Mouse (Mus musculus): ENCODE data around the gene Mccc2.
A peak's percentile ranks its signal among the peaks of the same experiment; 100 is the strongest.
"Not testable (repeated sequence)": the region's sequence is repeated elsewhere in the genome, so short reads cannot be mapped to it uniquely, and the experiment has no call there.

The Mccc2 gene

DNA sequence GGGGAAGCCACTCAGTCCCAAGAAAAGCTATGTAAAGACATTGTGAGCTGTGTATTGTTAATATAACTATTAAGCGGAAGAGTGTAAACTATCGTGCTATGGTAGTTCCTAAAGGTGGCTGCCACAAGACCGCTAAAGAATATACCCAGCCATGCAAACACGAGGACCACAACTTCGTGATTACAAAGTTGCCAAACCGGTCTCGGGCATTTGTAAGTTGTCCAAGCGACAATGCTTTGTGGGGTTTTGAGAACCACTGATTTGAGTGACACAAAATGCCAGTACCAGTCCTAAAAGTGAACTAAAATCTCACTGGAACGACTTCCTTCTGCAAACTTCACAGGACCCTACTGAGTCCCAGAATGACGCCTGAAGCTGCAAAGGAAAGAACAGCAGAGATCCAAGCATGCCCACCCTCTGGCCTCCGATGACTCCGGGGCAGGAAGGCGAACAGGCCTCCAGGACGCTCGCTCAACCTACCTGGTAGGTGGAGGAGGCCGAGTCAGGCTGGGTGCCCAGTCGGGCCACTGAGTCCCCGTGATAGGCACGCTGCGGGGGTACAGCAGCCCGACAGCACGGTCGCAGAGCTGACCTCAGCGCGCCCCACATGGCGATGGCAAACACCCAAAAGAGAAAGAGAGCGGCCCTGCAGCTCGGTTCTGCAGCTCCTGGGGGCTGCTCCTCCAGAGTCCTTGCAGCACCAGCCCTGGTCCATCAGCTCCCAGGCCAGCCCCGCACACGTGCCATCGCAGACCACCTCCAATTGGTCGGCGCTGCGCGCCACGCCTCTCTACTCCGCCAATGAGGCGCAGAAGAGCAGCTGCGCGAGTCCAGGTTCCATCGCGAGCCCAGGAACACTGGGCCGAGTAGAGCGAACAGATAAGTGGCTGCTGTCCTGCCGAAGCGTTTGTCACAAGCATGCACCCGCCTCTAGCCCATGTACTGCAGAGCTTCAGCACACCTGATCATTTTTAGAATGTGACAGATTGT is at the start of gene Mccc2:
Gene Mccc2, minus strand, starts transcription at position 734 of the 990 bp plus-strand sequence.
- peak; percentile 71 to 72 for DNase-seq

GRCm38 (mm10) chr13:100063936-100064335 is 48.5 kb upstream of the Mccc2 start:
- no peak for DNase-seq

DNA sequence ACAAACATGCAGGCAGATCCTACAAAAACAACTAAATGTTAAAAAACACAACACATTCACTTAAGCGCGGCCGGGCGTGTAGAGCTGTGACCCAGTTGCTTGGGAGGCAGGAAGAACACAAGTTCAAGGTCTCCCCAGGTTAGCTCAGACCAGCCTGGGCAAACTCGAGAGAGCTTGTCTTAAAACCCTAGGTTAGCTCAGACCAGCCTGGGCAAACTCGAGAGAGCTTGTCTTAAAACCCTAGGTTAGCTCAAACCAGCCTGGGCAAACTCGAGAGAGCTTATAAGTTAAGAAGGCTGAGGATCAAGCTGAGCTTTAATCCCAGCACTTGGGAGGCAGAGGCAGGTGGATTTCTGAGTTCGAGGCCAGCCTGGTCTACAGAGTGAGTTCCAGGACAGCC is 42.3 kb upstream of the Mccc2 start:
- DNase-seq, result not testable (repeated sequence)

DNA sequence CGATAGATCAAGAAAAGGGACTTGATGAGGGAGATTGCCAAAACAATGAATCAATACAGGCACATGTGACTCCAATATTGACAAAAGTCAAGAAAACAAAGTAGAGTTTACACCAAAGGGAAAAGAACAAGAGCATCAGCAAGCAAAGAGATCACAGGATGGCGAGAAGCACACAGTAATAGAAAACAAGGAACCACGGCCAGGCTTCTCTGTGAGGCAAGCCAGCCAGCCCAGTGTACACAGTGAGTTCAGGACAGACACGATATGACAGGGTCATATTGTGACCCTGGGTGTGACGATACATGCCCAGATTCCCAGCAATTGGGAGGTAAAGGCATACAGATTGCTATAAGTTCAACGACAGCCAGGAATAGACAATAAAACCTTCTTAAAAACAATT is 10.6 kb upstream of the Mccc2 start:
- no peak for DNase-seq

DNA sequence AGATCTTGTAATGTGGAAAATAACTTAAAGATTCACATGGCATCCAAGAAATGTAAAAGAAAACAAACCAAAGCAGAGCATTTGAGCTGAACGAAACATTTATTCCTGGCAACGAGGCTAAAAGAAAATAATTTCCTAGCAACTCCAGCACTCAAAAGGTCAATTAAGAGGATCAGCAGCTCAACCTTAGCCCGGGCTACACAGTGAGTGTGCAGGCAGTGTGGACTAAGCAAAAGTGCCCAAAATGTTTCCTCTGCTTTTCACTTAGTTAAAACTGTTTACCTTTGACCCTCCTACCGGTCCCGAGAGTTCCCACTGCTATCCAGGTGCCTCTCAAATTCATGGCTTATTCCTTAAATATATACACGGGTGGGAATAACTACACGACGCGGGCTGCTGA is 1.5 kb upstream of the Mccc2 start:
- no peak for DNase-seq

DNA sequence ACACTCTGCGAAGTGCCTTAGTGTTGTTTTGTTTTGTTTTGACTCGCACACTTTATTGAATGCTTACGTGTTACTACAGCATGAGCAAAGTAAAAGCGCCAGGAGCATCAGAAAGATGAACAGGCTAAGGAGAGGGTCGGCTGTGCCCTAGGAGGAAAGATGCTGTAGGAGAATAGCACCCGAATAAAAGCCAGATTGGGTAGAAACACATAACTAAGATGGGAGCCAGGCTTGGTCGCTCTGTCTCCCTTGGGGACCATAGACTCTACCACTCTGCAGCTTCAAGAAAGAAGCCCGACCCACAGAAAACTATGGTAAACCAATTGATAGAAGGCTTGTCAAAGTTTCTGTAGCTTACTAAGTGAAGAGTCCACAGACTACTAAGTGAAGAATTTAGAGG is 498 bp upstream of the Mccc2 start:
- no peak for DNase-seq

- no peak for DNase-seq
Observed at GRCm38 (mm10) chr13:100005911-100006496, 9.4 kb downstream of the Mccc2 start.

GRCm38 (mm10) chr13:100001790-100002196 is 13.6 kb downstream of the Mccc2 start:
- peak; percentile 90 to 92 for DNase-seq

DNA sequence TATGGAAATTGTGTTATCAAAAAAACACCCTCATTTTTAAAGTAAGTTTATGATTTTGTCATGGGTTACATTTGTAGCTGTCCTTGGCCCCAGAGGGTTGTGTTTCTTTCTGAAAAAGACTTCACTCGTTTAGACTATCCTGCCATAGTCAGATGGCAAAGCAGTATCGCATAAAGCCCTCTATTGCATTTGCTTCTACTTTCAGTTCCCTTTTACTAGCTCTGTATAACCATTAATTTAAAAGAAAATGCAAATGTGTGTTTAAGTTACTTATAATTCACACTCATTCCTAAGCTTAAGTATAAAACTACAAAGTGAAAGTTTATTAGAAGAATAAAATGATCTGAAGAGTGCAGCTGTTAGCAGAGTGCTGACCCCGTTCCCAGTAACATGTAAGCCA is 16.4 kb downstream of the Mccc2 start:
- peak in 1 of 2 experiments; percentile 5 for DNase-seq

DNA sequence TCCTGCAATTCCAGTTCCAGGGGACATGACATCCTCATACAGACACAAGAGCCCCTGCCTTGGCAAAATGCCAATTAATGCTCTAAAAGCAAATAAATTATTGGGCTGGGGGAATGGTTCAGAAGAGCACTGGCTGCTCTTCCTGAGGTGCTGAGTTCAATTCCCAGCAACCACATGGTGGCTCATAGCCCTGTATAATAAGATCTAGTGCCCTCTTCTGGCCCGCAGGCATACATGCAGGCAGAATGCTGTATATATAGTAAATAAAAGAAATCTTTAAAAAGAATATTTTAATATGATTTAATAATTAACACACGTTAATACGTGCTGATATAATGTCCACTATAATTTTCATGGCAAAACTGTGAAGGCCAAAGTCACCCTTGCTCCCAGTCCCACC is 17.3 kb downstream of the Mccc2 start:
- peak in 1 of 2 experiments; percentile 9 for DNase-seq

- DNase-seq, result no peak
Observed at GRCm38 (mm10) chr13:99989592-99989991, 25.8 kb downstream of the Mccc2 start.

GRCm38 (mm10) chr13:99983320-99983719 is 32.1 kb downstream of the Mccc2 start:
- peak; percentile 16 to 23 for DNase-seq

DNA sequence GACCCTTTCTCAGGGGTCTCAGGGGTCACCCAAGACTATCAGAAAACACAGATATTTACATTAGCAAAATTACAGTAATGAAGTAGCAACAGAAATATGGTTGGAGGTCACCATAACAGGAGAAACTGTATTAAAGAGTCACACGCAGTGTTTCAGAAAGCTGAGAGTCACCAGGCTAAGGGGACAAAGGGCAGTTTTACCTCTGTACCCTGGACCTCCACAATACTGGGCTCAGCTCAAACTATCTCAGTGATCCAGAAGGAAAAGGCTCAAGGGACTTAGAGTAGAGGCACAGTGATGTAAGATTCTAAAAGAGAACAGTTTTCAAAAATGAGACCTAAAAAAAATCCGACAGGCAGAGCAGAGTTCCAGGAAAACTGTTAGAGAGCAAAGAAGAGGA is 36.0 kb downstream of the Mccc2 start:
- DNase-seq, result no peak

GRCm38 (mm10) chr13:99970089-99970488 is 45.4 kb downstream of the Mccc2 start:
- no peak for DNase-seq

DNA sequence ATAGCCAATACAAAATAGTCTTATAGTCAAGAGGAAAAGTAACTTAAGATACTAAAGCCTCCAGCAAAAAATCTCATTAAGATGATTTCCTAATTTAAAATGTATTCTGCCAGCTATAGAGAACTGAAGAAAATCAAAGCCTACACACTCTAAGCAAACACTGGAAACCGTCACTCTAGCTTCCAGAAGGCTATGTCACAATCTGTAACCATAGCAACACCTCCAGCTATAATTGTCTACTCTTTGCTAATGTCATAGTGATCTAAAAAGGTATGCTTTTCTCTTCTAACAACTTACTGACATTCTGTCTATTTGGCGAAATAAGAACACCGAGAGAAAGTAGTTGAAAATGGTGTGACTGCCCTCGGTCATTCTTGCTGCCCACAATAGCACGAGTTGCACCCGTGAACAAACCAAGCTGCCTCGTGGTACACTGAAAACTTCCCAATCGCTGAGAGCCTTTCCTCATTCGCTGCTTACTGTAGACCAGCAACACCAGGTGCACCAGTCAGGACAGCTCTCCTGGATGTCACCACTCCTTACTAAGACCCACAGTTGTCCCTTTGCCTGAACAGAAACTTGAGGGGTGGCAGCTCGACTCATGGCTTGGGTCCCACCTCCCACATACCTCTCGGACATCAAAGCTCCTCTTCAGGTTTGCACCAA is 48.3 kb downstream of the Mccc2 start:
- no peak for DNase-seq

DNA sequence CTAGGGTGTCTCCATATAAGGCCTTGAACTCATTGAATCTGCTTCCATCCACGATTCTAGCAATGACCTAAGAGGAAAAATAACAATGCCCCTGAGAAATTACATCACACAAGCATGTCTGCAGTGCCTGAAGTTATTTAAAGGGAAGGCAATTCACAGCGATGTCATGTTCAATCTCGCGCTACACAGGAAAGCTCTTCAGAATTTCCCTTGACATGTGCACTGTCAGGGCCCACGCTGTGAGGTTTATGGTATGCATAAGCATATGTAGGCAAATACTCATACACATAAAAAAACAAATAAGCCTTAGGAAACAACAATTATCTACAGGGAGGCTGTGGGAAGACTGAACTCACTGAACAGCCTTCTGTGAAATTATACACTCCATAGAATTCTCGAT is 51.6 kb downstream of the Mccc2 start:
- DNase-seq, result no peak

DNA sequence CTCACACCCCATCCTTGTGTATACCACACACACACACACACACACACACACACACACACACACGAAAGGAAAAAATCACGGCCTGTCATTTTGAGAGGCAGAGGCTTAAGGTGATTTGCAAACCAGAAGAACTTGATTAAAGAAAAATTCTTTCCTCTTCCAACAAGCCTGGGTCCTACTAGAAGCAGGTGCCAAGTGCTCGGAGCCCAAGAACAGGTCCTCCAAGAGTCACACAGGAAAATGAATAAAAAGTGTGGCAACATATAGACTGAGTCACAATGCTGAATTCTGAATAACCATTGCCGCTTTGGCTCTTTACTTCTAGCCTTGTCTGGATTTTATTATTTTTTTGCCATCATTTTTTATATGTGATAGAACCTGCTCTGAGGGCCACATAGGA is 53.8 kb downstream of the Mccc2 start:
- no peak for DNase-seq

DNA sequence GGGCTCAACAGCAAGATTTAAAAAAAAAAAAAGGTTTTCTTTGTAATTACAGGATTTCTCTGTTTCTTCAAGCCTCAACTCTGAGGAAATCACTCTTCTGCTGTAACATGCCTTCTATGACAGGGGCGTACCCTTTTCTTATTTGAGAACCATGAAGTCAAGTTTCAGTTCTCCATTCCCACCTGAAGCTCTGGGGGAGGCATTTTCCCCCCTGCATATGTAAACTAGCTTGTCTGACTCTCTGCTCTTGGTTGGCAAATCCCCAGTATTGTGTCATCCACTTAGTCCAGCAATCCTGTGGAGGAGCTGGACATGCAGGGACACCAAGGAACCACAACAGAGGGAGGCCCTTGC is 59.9 kb downstream of the Mccc2 start:
- peak; percentile 61 to 70 for DNase-seq

- peak; percentile 7 to 25 for DNase-seq
Observed at GRCm38 (mm10) chr13:99954902-99955590, 60.4 kb downstream of the Mccc2 start.

GRCm38 (mm10) chr13:99947417-99947816 is 68.0 kb downstream of the Mccc2 start:
- DNase-seq, result no peak

GRCm38 (mm10) chr13:99943525-99943924 is 71.9 kb downstream of the Mccc2 start:
- peak in 1 of 2 experiments; percentile 3 for DNase-seq

DNA sequence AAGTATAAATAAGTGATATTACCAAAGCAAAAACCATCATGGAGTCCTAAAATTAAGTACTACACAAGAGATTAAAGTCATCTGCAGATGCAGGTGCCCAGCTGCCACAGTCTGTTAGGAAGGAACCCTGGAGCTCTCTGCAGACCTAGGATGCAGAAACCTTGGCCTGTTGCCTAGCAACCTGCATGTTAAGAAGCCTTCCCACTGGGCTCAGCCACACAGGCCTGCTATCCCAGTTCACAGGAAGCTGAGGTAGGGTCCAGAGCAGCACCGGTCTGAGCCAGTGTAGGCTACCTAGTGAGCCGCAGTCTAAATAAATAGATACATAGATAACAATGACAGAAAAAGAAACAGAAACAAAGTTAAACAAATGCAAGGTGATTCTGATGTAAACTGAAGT is 74.8 kb downstream of the Mccc2 start:
- DNase-seq, result no peak

DNA sequence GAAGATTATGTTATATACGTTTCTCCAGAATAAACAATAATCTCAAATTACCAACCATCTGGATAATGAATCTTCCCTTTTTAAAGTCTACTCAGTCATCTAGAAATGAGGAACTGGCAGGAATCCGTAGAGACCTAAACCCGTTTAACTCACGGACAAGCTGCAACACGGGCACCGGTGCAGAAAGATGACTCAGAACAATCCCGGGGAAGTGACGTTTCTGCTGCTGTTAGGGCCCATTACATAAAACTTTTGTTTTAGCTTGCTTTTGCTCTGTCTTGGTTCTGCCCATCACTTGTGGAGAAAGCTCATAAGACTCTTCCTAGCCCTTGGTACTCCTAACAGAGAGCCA is 76.1 kb downstream of the Mccc2 start:
- DNase-seq, result peak; percentile 37 to 50
